Mouse (Mus musculus) liver, postnatal 0 days (tissue): ENCODE data around the gene Apc2. TPM values are rescaled to one million over a fixed set of nuclear protein-coding genes. Genes with fewer than 3 reads are reported as not detected.
A peak's percentile ranks its signal among the peaks of the same experiment; 100 is the strongest.

Experiments
- ATAC-seq: fragments of 200-750 bp; cut with Nextera tagmentation; 2 replicates; pipeline ENCODE4 v1.8.0; 2017; ENCODE audit warnings: mild to moderate bottlenecking, moderate library complexity
- DNase-seq: peaks from one replicate; pipeline ENCODE4 v3.0.0-alpha.2; 2016
- H3K27ac ChIP-seq: fragments of 300-500 bp; sonication (generic); 2 replicates; pipeline ENCODE4 v1.5.1; 2014; ENCODE audit warnings: antibody characterized with exemption, moderate library complexity, mild to moderate bottlenecking, low read depth
- H3K27me3 ChIP-seq: fragments of 300-500 bp; sonication (generic); 2 replicates; pipeline ENCODE4 v1.6.1; 2014; ENCODE audit warnings: low read length, control low read depth, mixed read lengths; ENCODE audit not compliant: insufficient read depth
- H3K36me3 ChIP-seq: fragments of 300-500 bp; sonication (generic); replicated peaks from 2 replicates; pipeline ENCODE4 v1.6.1; 2014; ENCODE audit warnings: mild to moderate bottlenecking, control low read depth, low read length, moderate library complexity, mixed read lengths; ENCODE audit not compliant: insufficient read depth
- H3K4me1 ChIP-seq: fragments of 300-500 bp; sonication (generic); 2 replicates; pipeline ENCODE4 v1.6.1; 2014; ENCODE audit warnings: antibody characterized with exemption, mild to moderate bottlenecking, control low read depth; ENCODE audit not compliant: insufficient read depth
- H3K4me2 ChIP-seq: fragments of 300-500 bp; sonication (generic); 2 replicates; pipeline ENCODE4 v1.6.1; 2014; ENCODE audit warnings: low read depth, mild to moderate bottlenecking, low read length, moderate library complexity, mixed read lengths
- H3K4me3 ChIP-seq: fragments of 300-500 bp; sonication (generic); 2 replicates; pipeline ENCODE4 v1.5.1; 2014; ENCODE audit warnings: low read depth, low read length
- H3K9ac ChIP-seq: fragments of 300-500 bp; sonication (generic); replicated peaks from 2 replicates; pipeline ENCODE4 v1.6.1; 2014; ENCODE audit warnings: mild to moderate bottlenecking, moderate library complexity
- H3K9me3 ChIP-seq: fragments of 300-500 bp; sonication (generic); 2 replicates; pipeline ENCODE4 v1.6.1; 2016; ENCODE audit warnings: mild to moderate bottlenecking, control low read depth, low read length, mixed read lengths
- CTCF ChIP-seq: sonication (generic); IDR thresholded peaks from 2 replicates; pipeline ENCODE4 v1.5.1; 2016; ENCODE audit warnings: antibody characterized with exemption, low read depth
- EP300 ChIP-seq: IDR thresholded peaks from 2 replicates; pipeline ENCODE4 v1.6.1; 2016; ENCODE audit warnings: antibody characterized with exemption, low read depth, mild to moderate bottlenecking
- WGBS: fragments of 180-500 bp; shearing (Covaris S2); extraction: QIAGEN DNeasy Blood & Tissue Kit; methylation state at CpG from one replicate; pipeline ENCODE4 v1.1.7; 2014; ENCODE audit not compliant: insufficient replicate concordance; 5-methylcytosine and 5-hydroxymethylcytosine counted together
- polyA plus RNA-seq: library from polyadenylated mRNA; unstranded; fragments of >200 nt; fragmentation: Nextera tagmentation; extraction: Ambion mirVana; gene quantifications from 2 replicates; pipeline ENCODE4 v1.2.1, GENCODE M21; 2015

Gene Apc2
- polyA plus RNA-seq, 1 experiment from 2014 or later = 0.05 TPM

- Histone ChIP-seq H3K9me3 (no peaks in the 10 kb centered on the region), H3K36me3 (peaks cover 17% of the 10 kb centered on the region), H3K4me2 (no peak overlapping the region), H3K27me3 (peaks cover 61% of the 10 kb centered on the region), H3K27ac (no peak overlapping the region), H3K4me3 (no peak overlapping the region), H3K4me1 (peaks cover 24% of the 10 kb centered on the region), H3K9ac (no peak overlapping the region)
- ATAC-seq = no peak
- 52% methylated on average over 16 of the region's 16 CpGs for WGBS
- no peak for DNase-seq
- TF ChIP-seq EP300 = no peak
- no peak for TF ChIP-seq CTCF
Observed at GRCm38 (mm10) chr10:80314494-80315001, 18.8 kb downstream of the Apc2 start.

- WGBS = 39% methylated on average over 27 of the region's 27 CpGs
- Histone ChIP-seq H3K9ac (0 out of 2 replicates have a peak overlapping the region, but pooled peaks have one; percentile 11), H3K9me3 (no peaks in the 10 kb centered on the region), H3K4me1 (peaks cover 26% of the 10 kb centered on the region), H3K36me3 (peaks cover 17% of the 10 kb centered on the region), H3K27me3 (peaks cover 59% of the 10 kb centered on the region), H3K4me3 (no peak overlapping the region), H3K27ac (no peak overlapping the region), H3K4me2 (no peak overlapping the region)
- DNase-seq = no peak
- no peak for ATAC-seq
- TF ChIP-seq EP300 = no peak
- no peak for TF ChIP-seq CTCF
Observed at GRCm38 (mm10) chr10:80315315-80315714, 19.5 kb downstream of the Apc2 start.

DNA sequence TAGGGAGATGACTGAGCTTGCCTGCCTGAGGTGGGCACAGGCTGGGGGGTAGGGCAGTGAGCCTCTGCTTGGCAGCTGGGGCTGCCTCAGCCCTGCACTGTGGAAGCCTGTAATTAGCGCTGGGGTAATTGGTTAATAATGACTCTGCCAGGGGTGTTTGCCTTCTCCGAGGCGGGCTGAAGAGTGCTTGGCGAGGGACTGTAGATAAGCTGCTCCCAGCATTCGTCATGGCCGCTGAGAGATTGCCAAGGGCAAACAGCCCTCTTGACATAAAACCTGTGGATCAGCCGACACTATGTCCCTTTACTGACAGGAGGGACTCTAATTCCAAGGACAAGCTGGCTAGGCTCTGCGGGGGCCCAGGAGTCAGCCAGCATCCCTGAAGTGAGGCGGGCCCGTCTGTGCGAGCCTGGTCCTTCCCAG lies 20.6 kb downstream of the Apc2 start:
- DNase-seq (no peak), ATAC-seq (no peak)
- TF ChIP-seq CTCF (no peak), EP300 (no peak)
- 26% methylated on average over 11 of the region's 11 CpGs for WGBS
- peaks cover 17% of the 10 kb centered on the region for H3K36me3 ChIP-seq
- H3K27me3 ChIP-seq = peaks cover 49% of the 10 kb centered on the region
- peaks cover 34% of the 10 kb centered on the region for H3K4me1 ChIP-seq
- H3K4me2 ChIP-seq = no peak overlapping the region
- H3K9ac ChIP-seq = peak overlapping the region; percentile 26; the same call in 1 of the 2 replicates
- H3K9me3 ChIP-seq = no peaks in the 10 kb centered on the region
- no peak overlapping the region for H3K4me3 ChIP-seq
- H3K27ac ChIP-seq = no peak overlapping the region

- H3K36me3 ChIP-seq = peaks cover 17% of the 10 kb centered on the region
- DNase-seq (no peak), ATAC-seq (no peak)
- TF ChIP-seq CTCF (no peak), EP300 (no peak)
- H3K9ac ChIP-seq = no peak overlapping the region
- H3K27me3 ChIP-seq = peaks cover 43% of the 10 kb centered on the region
- peaks cover 35% of the 10 kb centered on the region for H3K4me1 ChIP-seq
- no peaks in the 10 kb centered on the region for H3K9me3 ChIP-seq
- 34% methylated on average over 10 of the region's 10 CpGs for WGBS
- no peak overlapping the region for H3K4me2 ChIP-seq
- H3K4me3 ChIP-seq = no peak overlapping the region
- H3K27ac ChIP-seq = no peak overlapping the region
Observed at GRCm38 (mm10) chr10:80317011-80317410, 21.2 kb downstream of the Apc2 start.

- Histone ChIP-seq H3K4me2 (peak within 1 kb of the TSS; percentile 92), H3K27me3 (peaks cover 10% of the 10 kb centered on the region), H3K36me3 (peaks cover 17% of the 10 kb centered on the region), H3K9me3 (no peaks in the 10 kb centered on the region), H3K9ac (peak within 1 kb of the TSS; percentile 96), H3K4me3 (peak within 1 kb of the TSS; percentile 91), H3K4me1 (peaks cover 46% of the 10 kb centered on the region), H3K27ac (peak within 1 kb of the TSS; percentile 89)
- ATAC-seq (peak; percentile 31), DNase-seq (peak; percentile 93)
- WGBS = under 1% methylated on average over 34 of the region's 34 CpGs
- TF ChIP-seq CTCF = no peak
- TF ChIP-seq EP300 = no peak
Observed at GRCm38 (mm10) chr10:80320340-80320760, 24.6 kb downstream of the Apc2 start, which contains the start of gene 2310011J03Rik. Gene 2310011J03Rik (minus strand): TSS chr10:80320537.

GRCm38 (mm10) chr10:80321014-80321669 lies 25.4 kb downstream of the Apc2 start:
- 56% methylated on average over 6 of the region's 6 CpGs for WGBS
- TF ChIP-seq CTCF (no peak), EP300 (no peak)
- H3K36me3 ChIP-seq = peaks cover 17% of the 10 kb centered on the region
- H3K9me3 ChIP-seq = no peaks in the 10 kb centered on the region
- H3K4me1 ChIP-seq = peaks cover 46% of the 10 kb centered on the region
- H3K4me3 ChIP-seq = no peak overlapping the region
- H3K27ac ChIP-seq = peak overlapping the region; percentile 89; the same call in 1 of the 2 replicates
- H3K27me3 ChIP-seq = peaks cover 2% of the 10 kb centered on the region
- H3K4me2 ChIP-seq = peak overlapping the region; percentile 100; the same call in 1 of the 2 replicates
- DNase-seq = no peak
- peak overlapping the region; percentile 26 for H3K9ac ChIP-seq
- ATAC-seq = no peak
